Mouse (Mus musculus) stomach, postnatal 0 days (tissue): ENCODE data around the gene Tbc1d5. TPM values are rescaled to one million over a fixed set of nuclear protein-coding genes. Genes with fewer than 3 reads are reported as not detected.

Source experiments
- ATAC-seq: fragments of 200-750 bp; cut with Nextera tagmentation; 2 replicates; pipeline ENCODE4 v1.8.0; 2017; ENCODE audit not compliant: low FRiP score, low TSS enrichment
- DNase-seq: peaks from one replicate; pipeline ENCODE4 v3.0.0-alpha.2; 2016; ENCODE audit warnings: low spot score
- H3K27ac ChIP-seq: fragments of 300-500 bp; sonication (generic); replicated peaks from 2 replicates; pipeline ENCODE4 v1.5.1; 2014; ENCODE audit warnings: mild to moderate bottlenecking, control low read depth
- H3K27me3 ChIP-seq: fragments of 300-500 bp; sonication (generic); 2 replicates; pipeline ENCODE4 v1.6.1; 2014; ENCODE audit warnings: low read length; ENCODE audit not compliant: control insufficient read depth, insufficient read depth
- H3K36me3 ChIP-seq: fragments of 300-500 bp; sonication (generic); 2 replicates; pipeline ENCODE4 v1.6.1; 2014; ENCODE audit warnings: low read length, mixed read lengths; ENCODE audit not compliant: control insufficient read depth, insufficient read depth
- H3K4me1 ChIP-seq: fragments of 300-500 bp; sonication (generic); replicated peaks from 2 replicates; pipeline ENCODE4 v1.6.1; 2014; ENCODE audit warnings: antibody characterized with exemption; ENCODE audit not compliant: control insufficient read depth, insufficient read depth
- H3K4me2 ChIP-seq: fragments of 300-500 bp; sonication (generic); replicated peaks from 2 replicates; pipeline ENCODE4 v1.6.1; 2014; ENCODE audit warnings: low read depth, mild to moderate bottlenecking, control low read depth, moderate library complexity
- H3K4me3 ChIP-seq: fragments of 300-500 bp; sonication (generic); 2 replicates; pipeline ENCODE4 v1.5.1; 2014; ENCODE audit warnings: low read depth, low read length, control low read depth
- H3K9ac ChIP-seq: fragments of 300-500 bp; sonication (generic); 2 replicates; pipeline ENCODE4 v1.6.1; 2014; ENCODE audit warnings: mild to moderate bottlenecking, low read length, control low read depth, mixed read lengths
- H3K9me3 ChIP-seq: fragments of 300-500 bp; sonication (generic); 2 replicates; pipeline ENCODE4 v1.6.1; 2016; ENCODE audit warnings: low read length; ENCODE audit not compliant: control insufficient read depth
- CTCF ChIP-seq: IDR thresholded peaks from 2 replicates; pipeline ENCODE4 v1.5.1; 2016; ENCODE audit warnings: antibody characterized with exemption, low read depth, mild to moderate bottlenecking, moderate library complexity
- EP300 ChIP-seq: optimal IDR thresholded peaks from 2 replicates; pipeline ENCODE3; 2016; ENCODE audit warnings: antibody characterized with exemption
- WGBS: fragments of 180-500 bp; shearing (Covaris S2); extraction: QIAGEN DNeasy Blood & Tissue Kit; methylation state at CpG from one replicate; pipeline ENCODE4 v1.1.7; 2014; 5-methylcytosine and 5-hydroxymethylcytosine counted together
- polyA plus RNA-seq: library from polyadenylated mRNA; unstranded; fragments of >200 nt; fragmentation: Nextera tagmentation; extraction: Ambion mirVana; gene quantifications from 2 replicates; pipeline ENCODE4 v1.2.1, GENCODE M21; 2015

Tbc1d5 gene
- 2.8 and 3.9 TPM in 2 replicates for polyA plus RNA-seq

DNA sequence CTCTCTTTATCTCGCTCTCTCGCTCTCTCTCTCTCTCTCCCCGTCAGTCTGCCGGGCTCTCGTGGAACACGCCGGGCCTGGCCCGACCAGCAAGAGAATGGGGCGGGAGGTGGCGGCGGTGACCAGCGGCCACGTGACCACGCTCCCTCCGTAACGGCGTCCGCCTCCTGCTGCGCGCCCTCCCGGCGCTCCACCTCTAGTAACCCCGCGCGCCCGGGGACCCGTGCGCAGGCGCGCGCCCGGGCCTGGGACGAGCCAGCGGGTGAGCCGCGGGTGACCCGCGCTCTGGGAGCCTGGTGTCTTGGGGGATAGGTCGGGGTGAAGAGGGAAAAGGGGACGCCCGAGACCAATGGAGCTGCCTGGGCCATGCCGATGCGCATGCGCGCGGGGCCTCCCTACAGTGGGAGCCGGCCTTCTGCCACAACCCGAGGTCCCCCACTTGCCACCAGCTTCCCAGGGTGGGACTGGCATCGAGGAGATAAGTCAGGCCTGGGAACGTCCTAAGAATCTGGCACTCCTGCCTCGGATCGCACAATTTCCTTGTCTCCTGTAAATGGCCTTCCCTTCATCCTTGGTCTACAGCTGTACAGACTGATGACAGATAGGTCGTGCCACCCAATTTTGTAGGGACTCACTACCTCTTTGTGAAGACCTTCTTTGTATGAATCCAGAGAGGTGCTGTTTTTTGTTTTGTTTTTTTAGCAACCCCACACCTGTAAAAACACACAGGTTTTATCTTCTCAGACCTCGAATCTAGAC, at the start of gene Tbc1d5:
Tbc1d5 (minus strand) TSS at position 158 of the 759 bp plus-strand sequence.
- Histone ChIP-seq H3K4me3 (peak within 1 kb of the TSS; percentile 87), H3K4me1 (no peaks in the 10 kb centered on the region; the same call in 1 of the 2 replicates), H3K27me3 (no peaks in the 10 kb centered on the region), H3K36me3 (no peaks in the 10 kb centered on the region), H3K27ac (peak within 1 kb of the TSS; percentile 99), H3K9me3 (no peaks in the 10 kb centered on the region), H3K4me2 (peak within 1 kb of the TSS; percentile 80), H3K9ac (peak within 1 kb of the TSS; percentile 95)
- ATAC-seq (peak; percentile 99), DNase-seq (peak; percentile 93)
- 3% methylated on average over 32 of the region's 54 CpGs for WGBS
- TF ChIP-seq CTCF (no peak), EP300 (no peak)

DNA sequence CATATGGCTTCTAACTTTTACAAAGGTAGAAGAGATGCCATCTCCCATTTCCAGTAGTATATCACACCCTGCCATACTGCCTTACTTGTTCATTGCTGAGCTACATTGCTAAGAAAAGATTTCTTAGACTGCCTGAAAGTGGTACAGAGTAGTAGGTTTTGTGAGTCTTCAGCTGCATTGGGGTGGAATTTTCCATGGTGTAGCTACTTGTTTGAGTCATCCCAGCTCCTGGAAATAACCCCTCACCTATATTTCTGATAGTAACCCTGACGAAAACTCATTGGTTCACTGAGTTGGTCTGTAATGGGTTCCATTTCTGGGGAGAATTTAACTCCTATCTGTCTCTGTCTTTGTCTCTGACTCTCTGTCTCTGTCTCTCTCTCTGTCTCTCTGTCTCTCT, 46.9 kb upstream of the Tbc1d5 start:
- no peaks in the 10 kb centered on the region for H3K36me3 ChIP-seq
- ATAC-seq: no peak
- H3K27me3 ChIP-seq: no peaks in the 10 kb centered on the region
- no peak for TF ChIP-seq EP300
- no peak for TF ChIP-seq CTCF
- no peak overlapping the region for H3K27ac ChIP-seq
- no peak overlapping the region for H3K9ac ChIP-seq
- H3K4me3 ChIP-seq: no peak overlapping the region
- 78% methylated on average over 1 of the region's 1 CpGs for WGBS
- no peak for DNase-seq
- no peaks in the 10 kb centered on the region for H3K9me3 ChIP-seq
- H3K4me2 ChIP-seq: no peak overlapping the region
- H3K4me1 ChIP-seq: no peaks in the 10 kb centered on the region

- no peak overlapping the region for H3K4me3 ChIP-seq
- no peaks in the 10 kb centered on the region for H3K36me3 ChIP-seq
- no peak overlapping the region for H3K9ac ChIP-seq
- H3K27me3 ChIP-seq: no peaks in the 10 kb centered on the region
- no peaks in the 10 kb centered on the region for H3K4me1 ChIP-seq
- H3K9me3 ChIP-seq: no peaks in the 10 kb centered on the region
- WGBS: 42% methylated on average over 4 of the region's 4 CpGs
- H3K27ac ChIP-seq: no peak overlapping the region
- DNase-seq: no peak
- TF ChIP-seq CTCF: no peak
- no peak for TF ChIP-seq EP300
- H3K4me2 ChIP-seq: no peak overlapping the region
- ATAC-seq: no peak
Observed at GRCm38 (mm10) chr17:51223152-51223551, 44.0 kb upstream of the Tbc1d5 start.

GRCm38 (mm10) chr17:51221075-51221474, 41.9 kb upstream of the Tbc1d5 start:
- ATAC-seq: peak; percentile 74
- no peaks in the 10 kb centered on the region for H3K4me1 ChIP-seq
- no peak overlapping the region for H3K4me2 ChIP-seq
- H3K27me3 ChIP-seq: no peaks in the 10 kb centered on the region
- H3K9me3 ChIP-seq: no peaks in the 10 kb centered on the region
- WGBS: 51% methylated on average over 7 of the region's 7 CpGs
- no peak for TF ChIP-seq EP300
- DNase-seq: no peak
- H3K27ac ChIP-seq: no peak overlapping the region
- no peak overlapping the region for H3K9ac ChIP-seq
- no peak overlapping the region for H3K4me3 ChIP-seq
- no peaks in the 10 kb centered on the region for H3K36me3 ChIP-seq

GRCm38 (mm10) chr17:51219897-51220296, 40.7 kb upstream of the Tbc1d5 start:
- Histone ChIP-seq H3K4me1 (no peaks in the 10 kb centered on the region), H3K4me3 (no peak overlapping the region), H3K27me3 (no peaks in the 10 kb centered on the region), H3K27ac (no peak overlapping the region), H3K36me3 (no peaks in the 10 kb centered on the region), H3K9ac (no peak overlapping the region), H3K9me3 (no peaks in the 10 kb centered on the region), H3K4me2 (no peak overlapping the region)
- no peak for DNase-seq
- no peak for TF ChIP-seq EP300
- no peak for TF ChIP-seq CTCF
- no peak for ATAC-seq
- WGBS: 87% methylated on average over 3 of the region's 3 CpGs

- TF ChIP-seq CTCF: no peak
- TF ChIP-seq EP300: no peak
- Histone ChIP-seq H3K27me3 (no peaks in the 10 kb centered on the region), H3K9me3 (no peaks in the 10 kb centered on the region), H3K4me1 (no peaks in the 10 kb centered on the region), H3K27ac (no peak overlapping the region), H3K4me2 (no peak overlapping the region), H3K4me3 (no peak overlapping the region), H3K9ac (no peak overlapping the region), H3K36me3 (no peaks in the 10 kb centered on the region)
- 85% methylated on average over 6 of the region's 6 CpGs for WGBS
- DNase-seq (no peak), ATAC-seq (no peak)
Observed at GRCm38 (mm10) chr17:51216426-51216825, 37.3 kb upstream of the Tbc1d5 start.
